8 mouse cellular contexts compared by ENCODE assay signal in genomic region chr6:91877885-91878651, GRCm38 (mm10). TPM values are rescaled to one million over a fixed set of nuclear protein-coding genes. Genes with fewer than 3 reads are reported as not detected.
DNase-seq lines count a peak whose midpoint lies in the region; ATAC-seq and TF ChIP-seq lines count a peak whose summit lies in the region.

Ccdc174 (plus strand) TSS chr6:91878053.

- no peaks in the 10 kb centered on the region; the same call in 1 of the 2 replicates for H3K27me3 ChIP-seq in heart, embryonic 12.5 days (replicated peaks)
- no peaks in the 10 kb centered on the region for H3K27me3 ChIP-seq in kidney, postnatal 0 days (ENCODE audit: insufficient read depth, low read length)
- H3K27me3 ChIP-seq in liver, embryonic 11.5 days (replicated peaks; ENCODE audit: control insufficient read depth, insufficient read depth, low read length) = no peaks in the 10 kb centered on the region
- H3K27me3 ChIP-seq in stomach, embryonic 14.5 days (ENCODE audit: control insufficient read depth, insufficient read depth, low read length) = no peaks in the 10 kb centered on the region

- peak within 1 kb of the TSS; percentile 94 for H3K9ac ChIP-seq in heart, embryonic 12.5 days
- H3K9ac ChIP-seq in kidney, postnatal 0 days (ENCODE audit: low read depth, low read length) = peak within 1 kb of the TSS; percentile 90
- H3K9ac ChIP-seq in liver, embryonic 11.5 days (ENCODE audit: low read depth, low read length) = peak within 1 kb of the TSS; percentile 88
- peak within 1 kb of the TSS; percentile 76 for H3K9ac ChIP-seq in stomach, embryonic 14.5 days (replicated peaks; ENCODE audit: low read depth, low read length)

- 0 out of 2 replicates have a peak, but pooled peaks have one; percentile 9 for TF ChIP-seq CTCF in kidney, postnatal 0 days (IDR thresholded peaks at IDR 0.05; ENCODE audit: low read depth)

- peak; percentile 96 for ATAC-seq in erythroid progenitor cell, adult 5-6 weeks (replicated peaks; ENCODE audit: low FRiP score, poor library complexity, severe bottlenecking)
- peak; percentile 91 for ATAC-seq in heart, embryonic 12.5 days (ENCODE audit: insufficient number of reproducible peaks, low FRiP score)
- peak; percentile 94 for ATAC-seq in kidney, postnatal 0 days (replicated peaks; ENCODE audit: low FRiP score, low read depth)
- ATAC-seq in liver, embryonic 11.5 days (replicated peaks; ENCODE audit: low FRiP score) = peak; percentile 92
- peak; percentile 97 for ATAC-seq in stomach, embryonic 14.5 days (ENCODE audit: insufficient number of reproducible peaks, insufficient read depth, low FRiP score, low read depth)

- H3K27ac ChIP-seq in heart, embryonic 12.5 days (ENCODE audit: poor library complexity, severe bottlenecking) = peak within 1 kb of the TSS; percentile 57
- peak within 1 kb of the TSS; percentile 85 for H3K27ac ChIP-seq in kidney, postnatal 0 days
- H3K27ac ChIP-seq in liver, embryonic 11.5 days (ENCODE audit: low read depth, low read length) = peak within 1 kb of the TSS; percentile 45; the same call in 1 of the 2 replicates
- peak within 1 kb of the TSS; percentile 53; the same call in 1 of the 2 replicates for H3K27ac ChIP-seq in stomach, embryonic 14.5 days (ENCODE audit: low read length)

- peak; percentile 96 for DNase-seq in CD4-positive helper T cell, adult 2 months (ENCODE audit: low read depth, low spot score)
- peak; percentile 94 for DNase-seq in brain, embryonic 18.5 days (ENCODE audit: low read depth, low spot score)
- peak; percentile 99 for DNase-seq in kidney, postnatal 0 days (ENCODE audit: low spot score)
- peak; percentile 86 for DNase-seq in liver, embryonic 11.5 days (ENCODE audit: low spot score)
- peak; percentile 96 for DNase-seq in naive thymus-derived CD4-positive, alpha-beta T cell, adult 2 months (ENCODE audit: low read depth)

- H3K4me1 ChIP-seq in heart, embryonic 12.5 days (replicated peaks) = peaks cover 12% of the 10 kb centered on the region
- H3K4me1 ChIP-seq in kidney, postnatal 0 days (replicated peaks; ENCODE audit: insufficient read depth, low read length) = no peaks in the 10 kb centered on the region
- peaks cover 13% of the 10 kb centered on the region for H3K4me1 ChIP-seq in liver, embryonic 11.5 days (replicated peaks; ENCODE audit: control insufficient read depth, insufficient read depth, low read length)
- H3K4me1 ChIP-seq in stomach, embryonic 14.5 days (ENCODE audit: control insufficient read depth, insufficient read depth, low read length) = no peaks in the 10 kb centered on the region

- H3K4me2 ChIP-seq in heart, embryonic 12.5 days = peak within 1 kb of the TSS; percentile 92
- peak within 1 kb of the TSS; percentile 86 for H3K4me2 ChIP-seq in kidney, postnatal 0 days (ENCODE audit: low read length)
- H3K4me2 ChIP-seq in liver, embryonic 11.5 days = peak within 1 kb of the TSS; percentile 85
- peak within 1 kb of the TSS; percentile 63 for H3K4me2 ChIP-seq in stomach, embryonic 14.5 days (replicated peaks; ENCODE audit: low read depth, low read length)

- H3K36me3 ChIP-seq in heart, embryonic 12.5 days = peaks cover 15% of the 10 kb centered on the region
- peaks cover 14% of the 10 kb centered on the region; the same call in 1 of the 2 replicates for H3K36me3 ChIP-seq in kidney, postnatal 0 days (ENCODE audit: insufficient read depth, low read length)
- peaks cover 15% of the 10 kb centered on the region for H3K36me3 ChIP-seq in liver, embryonic 11.5 days (ENCODE audit: control insufficient read depth, insufficient read depth, low read length)
- H3K36me3 ChIP-seq in stomach, embryonic 14.5 days (ENCODE audit: control insufficient read depth, insufficient read depth, low read length) = peaks cover 11% of the 10 kb centered on the region; the same call in 1 of the 2 replicates

- H3K9me3 ChIP-seq in heart, embryonic 12.5 days (replicated peaks) = no peaks in the 10 kb centered on the region
- no peaks in the 10 kb centered on the region for H3K9me3 ChIP-seq in kidney, postnatal 0 days (replicated peaks; ENCODE audit: low read length)
- no peaks in the 10 kb centered on the region for H3K9me3 ChIP-seq in liver, embryonic 11.5 days (ENCODE audit: control insufficient read depth, low read length)
- no peaks in the 10 kb centered on the region for H3K9me3 ChIP-seq in stomach, embryonic 14.5 days (ENCODE audit: control insufficient read depth, low read depth, low read length)

- under 1% methylated on average over 47 of the region's 47 CpGs for WGBS in heart, embryonic 12.5 days
- WGBS in kidney, postnatal 0 days = under 1% methylated on average over 47 of the region's 47 CpGs
- WGBS in liver, embryonic 11.5 days = under 1% methylated on average over 47 of the region's 47 CpGs
- WGBS in stomach, embryonic 14.5 days = under 1% methylated on average over 47 of the region's 47 CpGs

- peak within 1 kb of the TSS; percentile 97 for H3K4me3 ChIP-seq in heart, embryonic 12.5 days
- H3K4me3 ChIP-seq in kidney, postnatal 0 days (replicated peaks; ENCODE audit: low read depth, low read length) = peak within 1 kb of the TSS; percentile 97
- peak within 1 kb of the TSS; percentile 94 for H3K4me3 ChIP-seq in liver, embryonic 11.5 days (ENCODE audit: low read depth, low read length)
- peak within 1 kb of the TSS; percentile 71 for H3K4me3 ChIP-seq in stomach, embryonic 14.5 days (ENCODE audit: low read depth, low read length)

RNA-seq across cellular contexts. Expression of gene Ccdc174, which starts in this region (rescaled TPM):
- total RNA-seq in erythroid progenitor cell, adult 5-6 weeks (2015; ENCODE audit: low replicate concordance) = 24.7 and 41.4 TPM in 2 replicates
- 41.1 and 62.2 TPM in 2 replicates for total RNA-seq in erythroid progenitor cell, adult 5-6 weeks (2017; ENCODE audit: low replicate concordance)
- polyA plus RNA-seq in heart, embryonic 12.5 days (2016; fragmentation: Nextera tagmentation; extraction: Ambion mirVana) = 26.4 and 27.0 TPM in 2 replicates
- polyA plus RNA-seq in kidney, postnatal 0 days (2015; fragmentation: Nextera tagmentation; extraction: Ambion mirVana) = 38.3 and 38.6 TPM in 2 replicates
- polyA plus RNA-seq in liver, embryonic 11.5 days (2014; fragmentation: Nextera tagmentation; extraction: Ambion mirVana) = 27.1 and 29.8 TPM in 2 replicates
- polyA plus RNA-seq in stomach, embryonic 14.5 days (2014; fragmentation: Nextera tagmentation; extraction: Ambion mirVana) = 33.8 and 37.5 TPM in 2 replicates

Comparison
In these comparisons a context has a peak if more than half of its experiments do, and no peak if none do; other contexts are left out.
1. Peak in every context shown above with its lines: DNase-seq, ATAC-seq, H3K4me3 ChIP-seq and H3K27ac ChIP-seq.